Mouse (Mus musculus): ENCODE measurements around the gene Smim11. TPM values are rescaled to one million over a fixed set of nuclear protein-coding genes. Genes with fewer than 3 reads are reported as not detected.

The Smim11 gene
- polyA plus RNA-seq, 1 experiment = 99.4 TPM

- TF ChIP-seq TCF12 (IDR thresholded peaks at IDR 0.05; ENCODE audit: insufficient read depth, poor library complexity, severe bottlenecking) (no peak), SRF (IDR thresholded peaks at IDR 0.05; ENCODE audit: control insufficient read depth, insufficient read length, low read depth) (no peak), TCF3 (IDR thresholded peaks at IDR 0.05; ENCODE audit: insufficient read length, low read depth) (no peak), E2F4 (IDR thresholded peaks at IDR 0.05; ENCODE audit: insufficient read depth) (no peak)
- no peak within 1 kb of the TSS for H3K4me3 ChIP-seq
- H3K79me2 ChIP-seq (ENCODE audit: control insufficient read depth, insufficient read depth) = no peaks in the 10 kb centered on the region
- peaks cover 35% of the 10 kb centered on the region for H3K27me3 ChIP-seq (ENCODE audit: control insufficient read depth, insufficient read depth, insufficient read length)
- no peaks in the 10 kb centered on the region for H3K36me3 ChIP-seq (ENCODE audit: control insufficient read depth, insufficient read depth)
- H3K4me2 ChIP-seq (ENCODE audit: low read depth) = no peak within 1 kb of the TSS
- H3ac ChIP-seq (ENCODE audit: control insufficient read depth, insufficient read length) = no peak within 1 kb of the TSS
Measured at GRCm38 (mm10) chr16:92292101-92292500, 9.0 kb upstream of the Smim11 start, which contains the start of gene Kcne2. Gene Kcne2 (plus strand): TSS chr16:92292389.

GRCm38 (mm10) chr16:92294267-92294970 lies 6.7 kb upstream of the Smim11 start:
- H3K27me3 ChIP-seq (ENCODE audit: control insufficient read depth, insufficient read depth, insufficient read length) = peaks cover 35% of the 10 kb centered on the region
- no peaks in the 10 kb centered on the region for H3K36me3 ChIP-seq (ENCODE audit: control insufficient read depth, insufficient read depth)
- H3K4me2 ChIP-seq (ENCODE audit: low read depth) = no peak overlapping the region
- no peak overlapping the region for H3ac ChIP-seq (ENCODE audit: control insufficient read depth, insufficient read length)
- H3K4me3 ChIP-seq = no peak overlapping the region
- no peaks in the 10 kb centered on the region for H3K79me2 ChIP-seq (ENCODE audit: control insufficient read depth, insufficient read depth)
- TF ChIP-seq POLR2AphosphoS2 (IDR thresholded peaks at IDR 0.05; ENCODE audit: insufficient read length, low read depth) (no peak), MYOG (IDR thresholded peaks at IDR 0.05; ENCODE audit: control insufficient read depth in 1 of 3, insufficient read depth in 1 of 3, insufficient read length in 2 of 3, low read depth in 2 of 3) (no peak), REST (IDR thresholded peaks at IDR 0.05; ENCODE audit: insufficient read depth, insufficient read length) (no peak)

- H3K4me2 ChIP-seq (ENCODE audit: low read depth) = no peak overlapping the region
- H3K79me2 ChIP-seq (ENCODE audit: control insufficient read depth, insufficient read depth) = no peaks in the 10 kb centered on the region
- H3K27me3 ChIP-seq (ENCODE audit: control insufficient read depth, insufficient read depth, insufficient read length) = peaks cover 35% of the 10 kb centered on the region
- TF ChIP-seq SRF (IDR thresholded peaks at IDR 0.05; ENCODE audit: control insufficient read depth, insufficient read length, low read depth) (no peak), USF1 (IDR thresholded peaks at IDR 0.05; ENCODE audit: low read depth) (no peak), TCF12 (IDR thresholded peaks at IDR 0.05; ENCODE audit: insufficient read depth, poor library complexity, severe bottlenecking) (no peak), POLR2AphosphoS2 (IDR thresholded peaks at IDR 0.05; ENCODE audit: insufficient read length, low read depth) (no peak), E2F4 (IDR thresholded peaks at IDR 0.05; ENCODE audit: insufficient read depth) (no peak), CEBPB (IDR thresholded peaks at IDR 0.05; ENCODE audit: insufficient read depth, poor library complexity, severe bottlenecking) (no peak), MYOD1 (IDR thresholded peaks at IDR 0.05; ENCODE audit: control insufficient read depth in 1 of 3, insufficient read length in 2 of 3, low read depth in 2 of 3) (no peak), MYOG (IDR thresholded peaks at IDR 0.05; ENCODE audit: control insufficient read depth in 1 of 3, insufficient read depth in 1 of 3, insufficient read length in 2 of 3, low read depth in 2 of 3) (no peak), TCF3 (IDR thresholded peaks at IDR 0.05; ENCODE audit: insufficient read length, low read depth) (no peak)
- no peak overlapping the region for H3ac ChIP-seq (ENCODE audit: control insufficient read depth, insufficient read length)
- no peaks in the 10 kb centered on the region for H3K36me3 ChIP-seq (ENCODE audit: control insufficient read depth, insufficient read depth)
- H3K4me3 ChIP-seq = no peak overlapping the region
Measured at GRCm38 (mm10) chr16:92295328-92295727, 5.8 kb upstream of the Smim11 start.

DNA sequence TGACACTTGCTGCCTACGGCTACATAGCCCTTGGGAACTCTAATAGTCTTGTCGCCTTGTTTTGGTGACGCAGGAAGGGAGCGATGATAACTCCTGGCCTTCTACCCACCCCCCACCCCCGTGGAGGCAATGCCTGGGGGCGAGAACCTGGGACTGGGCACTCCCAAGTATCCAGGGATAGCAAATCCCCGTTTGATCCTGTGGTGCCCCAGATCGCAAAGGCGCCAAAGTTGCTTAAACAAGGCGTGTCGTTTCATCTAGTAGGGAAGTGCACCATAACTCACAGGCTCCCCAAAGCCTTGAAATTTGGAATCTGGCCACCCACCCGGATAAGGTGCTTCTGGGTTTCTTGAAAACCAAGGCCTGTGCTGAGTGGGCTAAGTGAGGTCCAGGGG lies 323 bp downstream of the Smim11 start:
- no peak for TF ChIP-seq POLR2AphosphoS2 (IDR thresholded peaks at IDR 0.05; ENCODE audit: insufficient read length, low read depth)
- TF ChIP-seq TCF3 (IDR thresholded peaks at IDR 0.05; ENCODE audit: insufficient read length, low read depth) = no peak
- no peak for TF ChIP-seq REST (IDR thresholded peaks at IDR 0.05; ENCODE audit: insufficient read depth, insufficient read length)
- no peak for TF ChIP-seq POLR2A (IDR thresholded peaks at IDR 0.05; ENCODE audit: insufficient read length, low read depth)
- no peak for TF ChIP-seq MYOD1 (IDR thresholded peaks at IDR 0.05; ENCODE audit: control insufficient read depth in 1 of 3, insufficient read length in 2 of 3, low read depth in 2 of 3)
- no peak for TF ChIP-seq TCF12 (IDR thresholded peaks at IDR 0.05; ENCODE audit: insufficient read depth, poor library complexity, severe bottlenecking)
- TF ChIP-seq MAX (IDR thresholded peaks at IDR 0.05; ENCODE audit: low read depth) = no peak
- TF ChIP-seq CEBPB (IDR thresholded peaks at IDR 0.05; ENCODE audit: insufficient read depth, poor library complexity, severe bottlenecking) = no peak
- no peak for TF ChIP-seq MYOG (IDR thresholded peaks at IDR 0.05; ENCODE audit: control insufficient read depth in 1 of 3, insufficient read depth in 1 of 3, insufficient read length in 2 of 3, low read depth in 2 of 3)
- no peak for TF ChIP-seq USF1 (IDR thresholded peaks at IDR 0.05; ENCODE audit: low read depth)
- TF ChIP-seq E2F4 (IDR thresholded peaks at IDR 0.05; ENCODE audit: insufficient read depth) = no peak
- no peak for TF ChIP-seq SRF (IDR thresholded peaks at IDR 0.05; ENCODE audit: control insufficient read depth, insufficient read length, low read depth)

GRCm38 (mm10) chr16:92301989-92302388 lies 903 bp downstream of the Smim11 start:
- H3ac ChIP-seq (ENCODE audit: control insufficient read depth, insufficient read length) = peak overlapping the region; percentile 14
- no peaks in the 10 kb centered on the region for H3K79me2 ChIP-seq (ENCODE audit: control insufficient read depth, insufficient read depth)
- TF ChIP-seq POLR2AphosphoS2 (IDR thresholded peaks at IDR 0.05; ENCODE audit: insufficient read length, low read depth) (no peak), E2F4 (IDR thresholded peaks at IDR 0.05; ENCODE audit: insufficient read depth) (no peak), TCF12 (IDR thresholded peaks at IDR 0.05; ENCODE audit: insufficient read depth, poor library complexity, severe bottlenecking) (peak; percentile 57), MYOD1 (IDR thresholded peaks at IDR 0.05; ENCODE audit: control insufficient read depth in 1 of 3, insufficient read length in 2 of 3, low read depth in 2 of 3) (peak; percentile 89 to 94 (median 93)), TCF3 (IDR thresholded peaks at IDR 0.05; ENCODE audit: insufficient read length, low read depth) (peak; percentile 45), MYOG (IDR thresholded peaks at IDR 0.05; ENCODE audit: control insufficient read depth in 1 of 3, insufficient read depth in 1 of 3, insufficient read length in 2 of 3, low read depth in 2 of 3) (peak; percentile 53 to 97 (median 92)), REST (IDR thresholded peaks at IDR 0.05; ENCODE audit: insufficient read depth, insufficient read length) (no peak), POLR2A (IDR thresholded peaks at IDR 0.05; ENCODE audit: insufficient read length, low read depth) (no peak)
- H3K27me3 ChIP-seq (ENCODE audit: control insufficient read depth, insufficient read depth, insufficient read length) = no peaks in the 10 kb centered on the region
- peak overlapping the region; percentile 88 for H3K4me3 ChIP-seq
- H3K36me3 ChIP-seq (ENCODE audit: control insufficient read depth, insufficient read depth) = peaks cover under 1% of the 10 kb centered on the region
- H3K4me2 ChIP-seq (ENCODE audit: low read depth) = peak overlapping the region; percentile 94

More for the DNA sequence above, 323 bp downstream of the Smim11 start:
- Histone ChIP-seq H3K4me3 (peak overlapping the region; percentile 88), H3K27me3 (ENCODE audit: control insufficient read depth, insufficient read depth, insufficient read length) (peaks cover 5% of the 10 kb centered on the region), H3K79me2 (ENCODE audit: control insufficient read depth, insufficient read depth) (no peaks in the 10 kb centered on the region), H3K4me2 (ENCODE audit: low read depth) (peak overlapping the region; percentile 94), H3K36me3 (ENCODE audit: control insufficient read depth, insufficient read depth) (no peaks in the 10 kb centered on the region), H3ac (ENCODE audit: control insufficient read depth, insufficient read length) (peak overlapping the region; percentile 14)
